Mouse (Mus musculus): ENCODE measurements around the gene Syt15. TPM values are rescaled to one million over a fixed set of nuclear protein-coding genes. Genes with fewer than 3 reads are reported as not detected.

The Syt15 gene
- polyA plus RNA-seq, 1 experiment from 2014 or later: 0.83 TPM

DNA sequence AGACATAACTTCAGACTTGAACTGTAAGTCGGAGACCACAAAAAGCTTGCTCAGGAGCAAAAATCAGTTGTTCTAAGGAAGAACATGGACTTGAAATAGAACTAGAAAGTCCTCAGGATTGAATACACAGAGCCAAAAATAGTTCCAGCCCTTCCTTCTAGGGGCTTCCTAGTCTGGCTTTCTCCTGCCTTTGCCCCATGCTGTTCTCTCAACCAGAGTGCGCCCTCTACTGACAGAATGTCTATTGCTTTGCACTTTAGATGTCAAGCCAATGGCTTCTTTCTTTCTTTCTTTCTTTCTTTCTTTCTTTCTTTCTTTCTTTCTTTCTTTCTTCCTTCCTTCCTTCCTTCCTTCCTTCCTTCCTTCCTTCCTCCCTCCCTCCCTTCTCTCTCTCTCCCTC, 10.7 kb upstream of the Syt15 start:
- H3K36me3 ChIP-seq: no peaks in the 10 kb centered on the region
- 50% methylated on average over 2 of the region's 2 CpGs for WGBS
- no peaks in the 10 kb centered on the region for H3K4me1 ChIP-seq (replicated peaks)
- H3K9ac ChIP-seq: no peak overlapping the region
- H3K4me3 ChIP-seq: no peak overlapping the region
- ATAC-seq (ENCODE audit: low FRiP score, low read depth): no peak
- no peaks in the 10 kb centered on the region for H3K27me3 ChIP-seq
- no peaks in the 10 kb centered on the region for H3K9me3 ChIP-seq
- H3K27ac ChIP-seq (replicated peaks): no peak overlapping the region
- no peak overlapping the region for H3K4me2 ChIP-seq

DNA sequence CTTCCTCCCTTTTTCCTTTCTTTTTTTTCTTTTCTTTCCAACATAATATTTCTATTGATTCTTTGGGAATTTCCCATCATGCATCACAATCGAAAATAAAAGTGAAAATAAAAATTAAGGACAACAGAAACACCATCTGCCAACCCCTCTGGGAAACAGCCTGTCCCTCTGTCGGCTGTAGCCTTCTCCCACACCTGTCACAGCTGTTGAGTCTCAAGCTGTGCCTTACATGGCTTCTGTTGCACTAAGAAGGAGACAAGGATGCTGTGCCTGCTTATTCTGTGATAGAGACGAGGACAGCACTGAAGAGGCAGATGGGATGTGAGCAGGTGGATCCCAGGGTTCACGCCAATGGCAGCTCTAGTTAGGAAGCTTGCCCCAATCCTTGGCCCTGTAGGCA, 10.3 kb upstream of the Syt15 start:
- Histone ChIP-seq H3K36me3 (no peaks in the 10 kb centered on the region), H3K9ac (no peak overlapping the region), H3K27me3 (no peaks in the 10 kb centered on the region), H3K9me3 (no peaks in the 10 kb centered on the region), H3K4me1 (replicated peaks) (no peaks in the 10 kb centered on the region), H3K4me2 (no peak overlapping the region), H3K27ac (replicated peaks) (no peak overlapping the region), H3K4me3 (no peak overlapping the region)
- 56% methylated on average over 4 of the region's 4 CpGs for WGBS
- no peak for ATAC-seq (ENCODE audit: low FRiP score, low read depth)

DNA sequence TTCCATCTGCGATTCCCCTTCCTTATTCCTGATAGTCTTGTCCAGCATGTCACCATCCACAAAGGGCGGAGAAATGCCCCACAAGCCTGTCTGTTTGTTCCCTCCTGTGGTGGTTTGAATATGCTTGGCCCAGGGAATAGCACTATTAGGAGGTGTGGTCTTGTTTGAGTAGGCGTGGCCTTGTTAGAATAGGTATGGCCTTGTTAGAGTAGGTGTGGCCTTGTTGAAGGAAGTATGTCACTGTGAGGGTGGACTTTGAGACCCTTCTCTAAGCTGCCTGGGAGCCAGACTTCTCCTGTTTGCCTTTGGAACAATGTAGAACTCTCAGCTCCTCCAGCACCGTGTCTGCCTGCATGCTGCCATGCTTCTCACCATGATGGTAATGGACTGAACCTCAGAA, 9.5 kb upstream of the Syt15 start:
- no peak overlapping the region for H3K4me2 ChIP-seq
- H3K9ac ChIP-seq: no peak overlapping the region
- no peak overlapping the region for H3K4me3 ChIP-seq
- H3K27ac ChIP-seq (replicated peaks): no peak overlapping the region
- WGBS: 92% methylated on average over 4 of the region's 4 CpGs
- no peaks in the 10 kb centered on the region for H3K4me1 ChIP-seq (replicated peaks)
- no peaks in the 10 kb centered on the region for H3K9me3 ChIP-seq
- ATAC-seq (ENCODE audit: low FRiP score, low read depth): no peak
- H3K36me3 ChIP-seq: no peaks in the 10 kb centered on the region
- no peaks in the 10 kb centered on the region for H3K27me3 ChIP-seq

DNA sequence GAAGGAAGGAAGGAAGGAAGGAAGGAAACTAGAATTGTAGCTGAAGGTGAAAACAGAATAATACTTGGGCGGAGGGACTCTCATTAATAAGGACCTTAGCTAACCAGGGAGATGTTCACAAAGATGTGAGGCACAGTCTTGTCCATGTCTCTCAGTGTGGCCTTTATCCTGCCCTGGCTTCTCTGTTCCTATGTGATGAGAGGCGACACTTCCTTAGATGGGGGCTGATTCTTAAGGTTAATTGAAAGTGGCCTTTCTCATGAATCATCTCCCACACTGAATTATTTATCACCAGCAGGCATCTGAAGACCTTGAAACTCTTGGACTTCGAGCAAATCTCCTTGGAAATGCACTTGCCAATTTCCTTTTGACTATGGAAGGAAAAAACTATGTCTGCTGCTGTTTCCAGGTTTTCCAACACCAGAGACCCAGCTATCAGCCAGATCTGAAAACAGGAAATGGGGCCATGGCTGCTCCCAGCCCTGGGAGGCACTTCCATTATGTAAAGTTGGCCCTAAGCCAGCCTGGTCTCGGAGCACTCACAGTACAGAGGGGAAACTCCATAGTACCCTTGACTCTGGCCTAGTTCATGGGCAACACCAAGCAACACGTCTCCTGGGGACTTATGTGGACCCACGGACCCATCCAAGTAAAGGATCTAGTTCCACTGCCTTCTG, 3.8 kb upstream of the Syt15 start:
- Histone ChIP-seq H3K36me3 (no peaks in the 10 kb centered on the region), H3K4me3 (no peak overlapping the region), H3K9me3 (no peaks in the 10 kb centered on the region), H3K9ac (no peak overlapping the region), H3K27ac (replicated peaks) (no peak overlapping the region), H3K27me3 (peaks cover 19% of the 10 kb centered on the region), H3K4me1 (replicated peaks) (peaks cover 4% of the 10 kb centered on the region), H3K4me2 (no peak overlapping the region)
- 0 out of 2 replicates have a peak, but pooled peaks have one; percentile 65 for ATAC-seq (ENCODE audit: low FRiP score, low read depth)
- WGBS: 65% methylated on average over 6 of the region's 6 CpGs

DNA sequence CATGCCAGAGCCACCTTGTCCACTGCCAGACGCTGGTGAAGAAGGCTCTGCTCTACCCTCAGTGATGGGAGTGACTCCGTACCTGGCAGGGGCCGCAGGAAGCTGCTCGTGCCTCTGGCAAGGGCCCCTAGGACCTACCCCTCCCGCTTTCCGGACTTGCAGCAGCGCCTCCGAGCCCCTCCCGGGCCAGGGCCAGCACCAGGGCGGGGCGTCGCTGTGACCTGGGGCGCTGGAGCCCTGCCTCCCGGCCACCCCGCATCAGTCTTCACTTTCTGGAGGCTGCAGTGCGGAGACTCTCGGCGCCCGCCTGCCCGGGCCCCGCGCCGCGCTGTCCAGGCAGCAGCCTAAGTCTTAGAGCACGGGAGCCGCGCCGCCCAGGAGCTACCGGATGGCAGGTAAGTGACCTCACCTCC, 397 bp downstream of the Syt15 start:
- H3K36me3 ChIP-seq: no peaks in the 10 kb centered on the region
- peak overlapping the region; percentile 52 for H3K4me2 ChIP-seq
- H3K4me1 ChIP-seq (replicated peaks): peaks cover 4% of the 10 kb centered on the region
- peaks cover 23% of the 10 kb centered on the region for H3K27me3 ChIP-seq
- ATAC-seq (ENCODE audit: low FRiP score, low read depth): no peak
- 8% methylated on average over 29 of the region's 29 CpGs for WGBS
- H3K4me3 ChIP-seq: peak overlapping the region; percentile 24
- no peak overlapping the region for H3K9ac ChIP-seq
- no peaks in the 10 kb centered on the region for H3K9me3 ChIP-seq
- H3K27ac ChIP-seq (replicated peaks): no peak overlapping the region

DNA sequence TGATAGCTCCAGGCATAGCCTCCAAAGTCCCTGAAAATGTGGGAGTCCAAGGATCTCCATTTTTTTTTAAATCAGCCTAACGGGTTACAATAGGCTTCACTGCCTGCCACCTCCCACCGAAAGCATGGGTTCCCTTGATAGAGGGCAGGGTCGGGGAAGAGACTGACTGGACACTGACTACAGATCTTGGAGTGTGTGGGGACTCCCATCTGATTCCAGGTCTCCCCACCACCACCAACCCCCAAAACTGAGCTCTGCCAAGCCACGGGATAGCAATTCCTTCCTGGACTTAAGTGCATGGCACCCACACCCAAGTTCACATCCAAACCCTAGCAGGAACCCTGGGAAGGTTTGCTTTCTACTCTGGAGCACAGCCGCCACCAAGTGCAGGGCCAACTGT, 1.0 kb downstream of the Syt15 start:
- Histone ChIP-seq H3K4me2 (no peak overlapping the region), H3K27me3 (peaks cover 23% of the 10 kb centered on the region), H3K36me3 (no peaks in the 10 kb centered on the region), H3K27ac (replicated peaks) (no peak overlapping the region), H3K4me1 (replicated peaks) (peaks cover 4% of the 10 kb centered on the region), H3K4me3 (no peak overlapping the region), H3K9me3 (no peaks in the 10 kb centered on the region), H3K9ac (no peak overlapping the region)
- no peak for ATAC-seq (ENCODE audit: low FRiP score, low read depth)
- 85% methylated on average over 5 of the region's 5 CpGs for WGBS

DNA sequence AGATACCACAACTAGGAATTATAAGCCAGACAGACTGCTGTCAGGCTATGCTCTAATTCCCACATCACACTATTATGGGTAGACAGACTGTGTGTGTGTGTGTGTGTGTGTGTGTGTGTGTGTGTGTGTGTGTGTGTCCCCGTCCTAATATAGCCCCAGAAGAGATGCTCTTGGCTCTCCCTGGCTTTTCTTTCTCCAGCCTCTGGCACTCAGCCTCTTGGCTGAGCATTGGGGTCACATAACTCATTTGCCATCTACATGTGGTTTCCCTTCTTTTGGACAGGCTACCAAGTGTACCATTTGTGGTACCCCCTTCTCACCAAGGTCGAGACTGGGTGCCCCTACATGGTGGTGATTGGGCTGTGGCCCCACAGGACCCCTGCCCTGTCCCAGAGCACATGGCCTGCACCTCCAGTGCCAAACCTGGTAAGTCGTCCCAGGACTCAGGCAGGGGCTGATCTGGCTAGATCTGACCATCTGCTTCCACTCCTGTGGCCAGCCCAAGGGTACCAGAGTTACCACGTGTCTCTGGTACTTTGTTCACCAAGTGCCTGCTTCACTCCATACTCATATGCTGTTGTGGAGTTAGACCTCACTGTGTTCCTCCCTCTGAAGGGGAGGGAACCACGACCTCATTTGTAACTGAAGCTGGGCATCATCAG, 2.2 kb downstream of the Syt15 start:
- Histone ChIP-seq H3K27me3 (peaks cover 23% of the 10 kb centered on the region), H3K36me3 (no peaks in the 10 kb centered on the region), H3K4me3 (no peak overlapping the region), H3K27ac (replicated peaks) (no peak overlapping the region), H3K4me1 (replicated peaks) (peaks cover 4% of the 10 kb centered on the region), H3K9me3 (no peaks in the 10 kb centered on the region), H3K4me2 (no peak overlapping the region), H3K9ac (no peak overlapping the region)
- no peak for ATAC-seq (ENCODE audit: low FRiP score, low read depth)
- WGBS: 70% methylated on average over 5 of the region's 5 CpGs

DNA sequence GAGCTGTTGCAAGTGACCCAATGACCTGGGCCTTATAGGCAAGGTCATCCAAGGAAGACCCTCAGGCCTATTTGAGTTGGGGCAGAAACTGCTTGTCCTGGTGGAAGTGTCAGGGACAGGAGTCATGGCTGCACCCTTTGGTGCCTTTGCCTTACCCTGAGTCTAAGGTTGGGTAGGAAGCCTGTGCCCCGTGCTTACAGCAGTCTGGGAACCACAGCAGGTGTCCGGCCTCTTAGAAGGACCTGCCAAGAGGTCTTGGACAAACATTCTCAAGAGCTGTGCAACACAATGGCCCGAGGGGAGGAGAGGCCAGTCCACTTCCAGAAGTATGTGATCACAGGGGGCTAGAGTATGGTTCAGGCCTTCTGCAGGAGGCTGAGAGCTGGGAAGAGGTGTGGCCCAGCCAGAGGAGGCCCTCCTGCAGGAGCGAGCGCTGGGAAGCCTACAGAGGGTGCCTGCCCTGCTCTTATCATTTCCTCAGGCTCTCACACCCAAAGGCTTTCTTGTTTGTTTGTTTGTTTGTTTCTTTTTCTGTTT, 4.0 kb downstream of the Syt15 start:
- Histone ChIP-seq H3K4me2 (no peak overlapping the region), H3K27me3 (peaks cover 23% of the 10 kb centered on the region), H3K27ac (replicated peaks) (no peak overlapping the region), H3K4me3 (no peak overlapping the region), H3K36me3 (no peaks in the 10 kb centered on the region), H3K9ac (no peak overlapping the region), H3K9me3 (no peaks in the 10 kb centered on the region), H3K4me1 (replicated peaks) (peaks cover 4% of the 10 kb centered on the region)
- ATAC-seq (ENCODE audit: low FRiP score, low read depth): no peak
- 73% methylated on average over 5 of the region's 5 CpGs for WGBS

DNA sequence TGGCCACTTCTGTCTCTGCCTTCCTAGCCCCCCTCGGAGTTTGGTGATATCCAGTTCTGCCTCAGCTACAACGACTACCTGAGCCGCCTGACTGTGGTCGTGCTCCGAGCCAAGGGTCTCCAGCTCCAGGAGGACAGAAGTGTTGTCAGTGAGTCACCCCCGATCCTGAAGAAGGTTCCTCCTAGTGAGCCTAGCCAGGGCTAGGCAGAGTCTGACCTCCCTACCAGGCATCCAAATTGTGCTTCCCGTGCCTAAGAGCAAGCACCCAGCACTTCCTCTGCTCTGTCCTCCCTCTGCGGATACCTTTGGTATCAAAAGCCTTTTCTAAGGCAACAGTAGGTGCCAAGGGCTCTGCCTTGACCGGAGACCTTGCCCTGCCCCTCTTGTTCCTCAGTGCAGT, 6.6 kb downstream of the Syt15 start:
- H3K4me1 ChIP-seq (replicated peaks): no peaks in the 10 kb centered on the region
- no peak overlapping the region for H3K4me3 ChIP-seq
- no peak for ATAC-seq (ENCODE audit: low FRiP score, low read depth)
- WGBS: 86% methylated on average over 9 of the region's 9 CpGs
- no peaks in the 10 kb centered on the region for H3K36me3 ChIP-seq
- H3K27me3 ChIP-seq: no peaks in the 10 kb centered on the region
- H3K9me3 ChIP-seq: no peaks in the 10 kb centered on the region
- no peak overlapping the region for H3K4me2 ChIP-seq
- H3K9ac ChIP-seq: no peak overlapping the region
- H3K27ac ChIP-seq (replicated peaks): no peak overlapping the region

DNA sequence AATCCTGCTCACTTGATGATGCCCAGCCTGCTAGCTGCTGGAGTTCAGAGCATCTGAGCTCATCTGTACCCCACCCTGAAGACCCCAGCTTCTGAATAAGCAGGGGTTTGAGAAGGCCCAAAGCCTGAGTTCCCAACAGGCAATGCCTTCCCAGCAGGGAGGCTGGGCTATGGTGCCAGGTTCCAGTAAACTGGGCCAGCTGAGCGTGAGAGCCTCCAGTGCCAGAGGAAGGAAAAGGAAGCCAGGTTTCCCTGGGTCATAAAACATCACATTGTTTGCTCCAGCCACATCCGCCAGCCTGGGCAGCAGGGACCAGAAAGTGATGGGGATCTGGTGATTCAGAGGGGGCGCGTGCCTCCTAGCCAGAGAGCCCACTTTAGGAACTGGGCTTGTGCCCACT, 7.2 kb downstream of the Syt15 start:
- H3K27me3 ChIP-seq: no peaks in the 10 kb centered on the region
- WGBS: 70% methylated on average over 4 of the region's 4 CpGs

DNA sequence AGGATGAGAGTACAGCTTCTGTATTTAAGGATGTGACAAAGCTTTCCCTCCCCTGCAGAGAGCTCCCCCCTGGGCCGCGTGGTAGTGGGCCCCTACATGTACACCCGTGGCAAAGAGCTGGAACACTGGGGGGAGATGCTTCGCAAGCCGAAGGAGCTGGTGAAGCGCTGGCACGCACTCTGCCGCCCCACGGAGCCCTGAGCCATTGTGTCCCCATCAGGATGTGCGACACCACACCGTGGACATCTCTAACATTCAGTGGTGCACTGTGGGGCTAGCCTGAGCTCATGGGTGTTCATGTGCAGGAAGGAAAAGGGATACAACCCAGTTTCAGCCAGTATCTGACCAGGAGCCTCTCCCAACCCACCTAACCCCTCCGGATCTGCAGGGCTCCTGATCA, 8.6 kb downstream of the Syt15 start:
- WGBS: 76% methylated on average over 12 of the region's 12 CpGs
- no peaks in the 10 kb centered on the region for H3K9me3 ChIP-seq
- no peaks in the 10 kb centered on the region for H3K36me3 ChIP-seq
- H3K27me3 ChIP-seq: no peaks in the 10 kb centered on the region
- no peak overlapping the region for H3K4me2 ChIP-seq
- H3K9ac ChIP-seq: no peak overlapping the region
- H3K27ac ChIP-seq (replicated peaks): no peak overlapping the region
- H3K4me1 ChIP-seq (replicated peaks): no peaks in the 10 kb centered on the region
- H3K4me3 ChIP-seq: no peak overlapping the region
- ATAC-seq (ENCODE audit: low FRiP score, low read depth): no peak

More for the DNA sequence above, 7.2 kb downstream of the Syt15 start:
- Histone ChIP-seq H3K27ac (replicated peaks) (no peak overlapping the region), H3K9ac (no peak overlapping the region), H3K4me1 (replicated peaks) (no peaks in the 10 kb centered on the region), H3K9me3 (no peaks in the 10 kb centered on the region), H3K36me3 (no peaks in the 10 kb centered on the region), H3K4me3 (no peak overlapping the region), H3K4me2 (no peak overlapping the region)
- no peak for ATAC-seq (ENCODE audit: low FRiP score, low read depth)

DNA sequence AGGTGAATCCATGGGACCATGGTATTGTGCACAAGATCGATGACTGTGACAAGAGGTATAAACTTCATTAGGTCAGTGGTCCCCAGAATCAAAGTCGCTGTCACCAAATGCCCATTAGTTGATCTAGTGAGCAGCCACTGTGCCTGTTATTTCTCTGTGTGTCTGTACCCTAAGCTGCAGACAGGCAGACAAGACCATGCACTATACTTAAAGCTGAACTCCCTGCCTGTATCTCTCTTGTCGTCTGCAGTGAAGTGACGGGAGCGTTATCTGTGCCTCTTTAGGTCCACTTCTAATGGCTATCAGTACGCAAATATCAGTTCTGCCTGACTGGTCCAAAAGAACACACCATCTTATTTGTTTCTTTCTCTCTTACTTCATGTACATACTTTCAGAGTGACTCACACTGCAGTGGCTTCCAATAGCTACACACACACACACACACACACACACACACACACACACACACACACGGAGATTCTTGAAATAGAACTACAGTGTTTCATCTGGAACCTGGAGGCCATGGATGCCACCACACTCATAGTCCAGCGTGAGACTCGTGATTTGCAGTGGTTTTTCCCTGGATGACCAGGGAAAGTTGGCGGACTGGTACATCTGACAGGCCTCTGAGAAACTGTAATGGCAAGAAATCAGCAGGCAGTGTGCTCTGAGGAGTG, 9.6 kb downstream of the Syt15 start:
- ATAC-seq (ENCODE audit: low FRiP score, low read depth): no peak
- no peaks in the 10 kb centered on the region for H3K9me3 ChIP-seq
- H3K27ac ChIP-seq (replicated peaks): no peak overlapping the region
- no peaks in the 10 kb centered on the region for H3K4me1 ChIP-seq (replicated peaks)
- no peak overlapping the region for H3K4me3 ChIP-seq
- H3K27me3 ChIP-seq: no peaks in the 10 kb centered on the region
- H3K9ac ChIP-seq: no peak overlapping the region
- no peak overlapping the region for H3K4me2 ChIP-seq
- H3K36me3 ChIP-seq: no peaks in the 10 kb centered on the region
- WGBS: 89% methylated on average over 10 of the region's 10 CpGs

All from hindbrain, embryonic 15.5 days (tissue).